Mouse (Mus musculus) ES-E14 (cell line): ENCODE results near the gene Gpatch8. TPM values are rescaled to one million over a fixed set of nuclear protein-coding genes. Genes with fewer than 3 reads are reported as not detected.

Source experiments
- DNase-seq: peaks from one replicate; pipeline ENCODE4 v3.0.0-alpha.2; 2013; ENCODE audit warnings: low read depth, low spot score
- H3K27ac ChIP-seq: 2 replicates; pipeline ENCODE4 v1.5.1; 2012; ENCODE audit warnings: low read depth, mild to moderate bottlenecking, low read length, moderate library complexity, mixed read lengths; ENCODE audit not compliant: poor library complexity, insufficient read depth, severe bottlenecking
- H3K36me3 ChIP-seq: 2 replicates; pipeline ENCODE4 v1.6.1; 2012; ENCODE audit warnings: mild to moderate bottlenecking, low read length, moderate library complexity, mixed read lengths; ENCODE audit not compliant: control insufficient read depth, poor library complexity, insufficient read depth, severe bottlenecking
- H3K4me1 ChIP-seq, 2 experiments: fragments of 150-350 bp in 1 of 2; sonication (generic) in 1 of 2; 2 replicates each; pipeline ENCODE4 v1.6.1; 2012; ENCODE audit warnings: low read length in 2 of 2, mild to moderate bottlenecking in 1 of 2, mixed read lengths in 1 of 2; ENCODE audit not compliant: control insufficient read depth in 2 of 2, insufficient read depth in 2 of 2, poor library complexity in 1 of 2
- H3K4me3 ChIP-seq, 2 experiments: fragments of 150-350 bp in 1 of 2; sonication (generic) in 1 of 2; 2 replicates each; pipeline ENCODE4 v1.5.1; 2012; ENCODE audit warnings: low read length in 2 of 2, low read depth in 1 of 2, mild to moderate bottlenecking in 1 of 2, mixed read lengths in 1 of 2; ENCODE audit not compliant: insufficient read depth in 1 of 2, poor library complexity in 1 of 2, severe bottlenecking in 1 of 2
- H3K9ac ChIP-seq: 2 replicates; pipeline ENCODE4 v1.6.1; 2012; ENCODE audit warnings: low read depth, mild to moderate bottlenecking, low read length, mixed read lengths; ENCODE audit not compliant: poor library complexity, insufficient read depth, severe bottlenecking
- H3K9me3 ChIP-seq: fragments of 150-350 bp; sonication (generic); 2 replicates; pipeline ENCODE4 v1.6.1; 2012; ENCODE audit warnings: low read depth, mild to moderate bottlenecking, low read length; ENCODE audit not compliant: control insufficient read depth, insufficient read depth
- CHD2 ChIP-seq: IDR thresholded peaks from 2 replicates; pipeline ENCODE4 v1.6.1; 2014; ENCODE audit warnings: mild to moderate bottlenecking, low read depth, low read length, inconsistent platforms
- HCFC1 ChIP-seq: IDR thresholded peaks from 2 replicates; pipeline ENCODE4 v1.6.1; 2012; ENCODE audit warnings: low read length, inconsistent platforms, borderline replicate concordance; ENCODE audit not compliant: insufficient read depth
- MAFK ChIP-seq: IDR thresholded peaks from 2 replicates; pipeline ENCODE4 v1.6.1; 2014; ENCODE audit warnings: mild to moderate bottlenecking, low read depth, low read length, inconsistent platforms; ENCODE audit not compliant: insufficient read depth
- ZC3H11A ChIP-seq: IDR thresholded peaks from 2 replicates; pipeline ENCODE4 v1.6.1; 2012; ENCODE audit warnings: low read depth, mild to moderate bottlenecking, inconsistent platforms, low read length, borderline replicate concordance
- ZNF384 ChIP-seq: IDR thresholded peaks from 2 replicates; pipeline ENCODE4 v1.6.1; 2012; ENCODE audit warnings: low read depth, low read length, inconsistent platforms
- in situ Hi-C, 2 experiments: fragments of 600-800 bp; cut with MboI; formaldehyde crosslinking; loops; one replicate each; pipeline ENCODE4 v1.15.1; 2025; ENCODE audit warnings: low sequenced_read_pairs in 2 of 2, inconsistent platforms in 1 of 2; ENCODE audit not compliant: unreplicated experiment in 2 of 2
- total RNA-seq: library from RNA; depleted of rRNA; stranded (reverse); fragments of 300-350 nt; gene quantifications from 2 replicates; pipeline ENCODE4 v1.2.3, GENCODE M21; 2012

Gpatch8 gene
- total RNA-seq, 1 experiment: 22.9 TPM

- Histone ChIP-seq H3K4me3 (peak within 1 kb of the TSS; percentile 55 to 64), H3K9me3 (no peaks in the 10 kb centered on the region), H3K9ac (peak within 1 kb of the TSS; percentile 66), H3K27ac (peak within 1 kb of the TSS; percentile 89), H3K4me1 (peaks cover 13 to 35% of the 10 kb centered on the region in 2 experiments), H3K36me3 (no peaks in the 10 kb centered on the region)
- in situ Hi-C loops: no loop called here
- no peak for TF ChIP-seq HCFC1
- TF ChIP-seq ZNF384: no peak
- no peak for TF ChIP-seq MAFK
- no peak for DNase-seq
Measured at GRCm38 (mm10) chr11:102579165-102580033, 23.2 kb upstream of the Gpatch8 start, which contains the start of gene Gm11627. Gm11627 (minus strand) TSS chr11:102579461.

GRCm38 (mm10) chr11:102578341-102579118 is 22.3 kb upstream of the Gpatch8 start:
- H3K9me3 ChIP-seq: no peaks in the 10 kb centered on the region
- in situ Hi-C loops: no loop called here
- peak; percentile 96 for DNase-seq
- peak overlapping the region; percentile 89 for H3K27ac ChIP-seq
- peak overlapping the region; percentile 66; the same call in 1 of the 2 replicates for H3K9ac ChIP-seq
- TF ChIP-seq CHD2 (no peak), ZNF384 (peak; percentile 79), MAFK (no peak), ZC3H11A (no peak), HCFC1 (peak; percentile 61)
- H3K4me3 ChIP-seq: peak overlapping the region; percentile 55 to 64
- H3K4me1 ChIP-seq: peaks cover 13 to 32% of the 10 kb centered on the region in 2 experiments
- no peaks in the 10 kb centered on the region for H3K36me3 ChIP-seq

- no peak for TF ChIP-seq CHD2
- TF ChIP-seq ZNF384: no peak
- TF ChIP-seq ZC3H11A: no peak
- no peak for TF ChIP-seq MAFK
- no peak for TF ChIP-seq HCFC1
- H3K27ac ChIP-seq: no peak overlapping the region
- H3K36me3 ChIP-seq: no peaks in the 10 kb centered on the region
- peaks cover 3 to 25% of the 10 kb centered on the region in 2 experiments; a peak in 3 of 4 replicates for H3K4me1 ChIP-seq
- no peak overlapping the region for H3K9ac ChIP-seq
- in situ Hi-C loops: no loop called here
- no peak overlapping the region for H3K4me3 ChIP-seq
- H3K9me3 ChIP-seq: no peaks in the 10 kb centered on the region
- DNase-seq: no peak
Measured at GRCm38 (mm10) chr11:102576050-102576754, 20.0 kb upstream of the Gpatch8 start.

GRCm38 (mm10) chr11:102575034-102575433 is 18.8 kb upstream of the Gpatch8 start:
- Histone ChIP-seq H3K9me3 (no peaks in the 10 kb centered on the region), H3K4me3 (no peak overlapping the region), H3K36me3 (no peaks in the 10 kb centered on the region), H3K27ac (no peak overlapping the region), H3K4me1 (peaks cover 3 to 17% of the 10 kb centered on the region in 2 experiments; a peak in 3 of 4 replicates), H3K9ac (no peak overlapping the region)
- TF ChIP-seq CHD2 (no peak), ZNF384 (no peak), MAFK (no peak), ZC3H11A (no peak), HCFC1 (no peak)
- in situ Hi-C loops: no loop called here
- DNase-seq: no peak
